Mouse (Mus musculus): ENCODE measurements around the gene Mex3a.

DNA sequence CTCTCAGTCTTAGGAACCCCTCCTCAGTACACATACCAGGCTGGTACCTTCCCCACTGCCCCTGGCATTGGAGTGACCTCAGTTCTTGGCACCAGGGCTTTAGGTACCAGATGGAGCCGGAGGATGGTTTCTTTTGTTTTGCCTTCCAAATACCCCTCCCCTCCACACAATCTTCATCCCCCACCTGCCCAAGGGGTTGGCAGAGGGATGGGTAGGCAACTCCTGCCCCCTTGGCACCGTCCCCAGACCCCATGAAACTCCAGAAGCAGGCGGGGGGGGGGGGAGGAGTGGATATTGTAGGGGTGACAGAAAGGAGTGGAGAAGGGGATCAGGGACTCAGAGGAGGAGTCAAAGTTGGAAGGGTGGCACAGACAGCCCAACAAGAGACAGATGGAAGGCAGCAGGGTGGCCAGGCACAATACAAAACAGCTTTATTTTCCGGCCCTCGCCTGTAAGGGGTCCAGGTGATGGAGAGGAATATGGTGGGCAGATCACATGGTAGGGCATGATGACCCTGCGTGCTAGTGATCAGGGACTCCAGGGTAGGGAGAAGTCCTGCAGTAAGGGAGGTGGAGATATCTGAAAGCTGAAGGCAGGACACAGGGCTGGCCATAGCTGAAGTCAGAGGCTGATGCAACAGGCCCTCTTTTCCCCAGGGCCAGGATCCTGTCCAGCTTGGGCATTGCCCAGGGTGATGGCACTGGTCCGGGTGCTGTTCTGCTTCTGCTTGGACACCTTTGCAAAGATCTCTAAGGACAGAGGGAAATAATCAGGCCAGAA is 9.6 kb downstream of the Mex3a start:
- TF ChIP-seq CTCF (IDR thresholded peaks at IDR 0.05; ENCODE audit: insufficient read depth, low read length): no peak
- no peak for TF ChIP-seq POLR2A (IDR thresholded peaks at IDR 0.05; ENCODE audit: borderline replicate concordance, extremely low read depth, low read depth, low read length)

All from lung, adult 2 months (tissue).